ENCODE assay signal across 8 mouse cellular contexts in genomic region chr16:32643661-32644061, GRCm38 (mm10). TPM values are rescaled to one million over a fixed set of nuclear protein-coding genes. Genes with fewer than 3 reads are reported as not detected.
A peak's percentile ranks its signal among the peaks of the same experiment; 100 is the strongest.
DNase-seq lines count a peak whose midpoint lies in the region; ATAC-seq and TF ChIP-seq lines count a peak whose summit lies in the region.

Tnk2 (plus strand) TSS chr16:32643874.

- no peaks in the 10 kb centered on the region for H3K27me3 ChIP-seq in C2C12 (ENCODE audit: control insufficient read depth, insufficient read depth, insufficient read length)
- H3K27me3 ChIP-seq in embryonic facial prominence, embryonic 15.5 days = no peaks in the 10 kb centered on the region
- 0 out of 2 replicates have a peak, but pooled peaks cover 4% of the 10 kb centered on the region for H3K27me3 ChIP-seq in heart, embryonic 10.5 days (ENCODE audit: insufficient read depth, poor library complexity, severe bottlenecking)
- H3K27me3 ChIP-seq in kidney, embryonic 15.5 days = no peaks in the 10 kb centered on the region
- H3K27me3 ChIP-seq in myocyte (ENCODE audit: control insufficient read depth, insufficient read depth, insufficient read length) = no peaks in the 10 kb centered on the region
- no peaks in the 10 kb centered on the region for H3K27me3 ChIP-seq in stomach, embryonic 14.5 days (ENCODE audit: control insufficient read depth, insufficient read depth, low read length)

- H3K4me3 ChIP-seq in C2C12 (ENCODE audit: insufficient read depth, poor library complexity, severe bottlenecking) (peak within 1 kb of the TSS; percentile 63), myocyte (peak within 1 kb of the TSS; percentile 25)
- H3K4me3 ChIP-seq in bone marrow macrophage, adult 2 months (ENCODE audit: insufficient read depth, low read length) = peak within 1 kb of the TSS; percentile 70
- H3K4me3 ChIP-seq in embryonic facial prominence, embryonic 15.5 days (replicated peaks) = peak within 1 kb of the TSS; percentile 70
- peak within 1 kb of the TSS; percentile 96 for H3K4me3 ChIP-seq in heart, embryonic 10.5 days
- H3K4me3 ChIP-seq in kidney, embryonic 15.5 days (replicated peaks) = peak within 1 kb of the TSS; percentile 94
- peak within 1 kb of the TSS; percentile 89 for H3K4me3 ChIP-seq in stomach, embryonic 14.5 days (ENCODE audit: low read depth, low read length)

- TF ChIP-seq POLR2A in bone marrow macrophage, adult 2 months (IDR thresholded peaks at IDR 0.05; ENCODE audit: borderline replicate concordance, low read depth, low read length) = no peak; the same call in 1 of the 2 replicates
- TF ChIP-seq POLR2A in myocyte (IDR thresholded peaks at IDR 0.05; ENCODE audit: insufficient read length, low read depth) = peak; percentile 74

- H3K79me2 ChIP-seq in C2C12 (ENCODE audit: control insufficient read depth, insufficient read depth) (peaks cover 47% of the 10 kb centered on the region), myocyte (ENCODE audit: control insufficient read depth, insufficient read depth) (peaks cover 28% of the 10 kb centered on the region)

- H3K27ac ChIP-seq in bone marrow macrophage, adult 2 months (ENCODE audit: insufficient read depth, low read depth, low read length) = no peak within 1 kb of the TSS
- H3K27ac ChIP-seq in embryonic facial prominence, embryonic 15.5 days (replicated peaks) = peak within 1 kb of the TSS; percentile 84
- peak within 1 kb of the TSS; percentile 92 for H3K27ac ChIP-seq in heart, embryonic 10.5 days
- peak within 1 kb of the TSS; percentile 83 for H3K27ac ChIP-seq in kidney, embryonic 15.5 days
- H3K27ac ChIP-seq in stomach, embryonic 14.5 days (ENCODE audit: low read length) = peak within 1 kb of the TSS; percentile 89

- H3K36me3 ChIP-seq in C2C12 (ENCODE audit: control insufficient read depth, insufficient read depth) = peaks cover 5% of the 10 kb centered on the region
- no peaks in the 10 kb centered on the region for H3K36me3 ChIP-seq in embryonic facial prominence, embryonic 15.5 days
- H3K36me3 ChIP-seq in heart, embryonic 10.5 days = no peaks in the 10 kb centered on the region
- no peaks in the 10 kb centered on the region for H3K36me3 ChIP-seq in kidney, embryonic 15.5 days
- no peaks in the 10 kb centered on the region for H3K36me3 ChIP-seq in myocyte (ENCODE audit: control insufficient read depth, insufficient read depth)
- H3K36me3 ChIP-seq in stomach, embryonic 14.5 days (ENCODE audit: control insufficient read depth, insufficient read depth, low read length) = no peaks in the 10 kb centered on the region

- H3K9me3 ChIP-seq in embryonic facial prominence, embryonic 15.5 days (replicated peaks) = no peaks in the 10 kb centered on the region
- H3K9me3 ChIP-seq in heart, embryonic 10.5 days = no peaks in the 10 kb centered on the region
- no peaks in the 10 kb centered on the region for H3K9me3 ChIP-seq in kidney, embryonic 15.5 days (replicated peaks)
- H3K9me3 ChIP-seq in stomach, embryonic 14.5 days (ENCODE audit: control insufficient read depth, low read depth, low read length) = no peaks in the 10 kb centered on the region

- H3ac ChIP-seq in C2C12 (ENCODE audit: control insufficient read depth, insufficient read length, low read depth) (peak within 1 kb of the TSS; percentile 90), myocyte (ENCODE audit: control insufficient read depth, insufficient read length) (peak within 1 kb of the TSS; percentile 86)

- peak; percentile 90 for ATAC-seq in embryonic facial prominence, embryonic 15.5 days (ENCODE audit: insufficient number of reproducible peaks, low FRiP score, low TSS enrichment, low read depth)
- peak; percentile 91 for ATAC-seq in kidney, embryonic 15.5 days (replicated peaks; ENCODE audit: low FRiP score)
- ATAC-seq in stomach, embryonic 14.5 days (ENCODE audit: insufficient number of reproducible peaks, insufficient read depth, low FRiP score, low read depth) = peak; percentile 91

- H3K9ac ChIP-seq in embryonic facial prominence, embryonic 15.5 days = peak within 1 kb of the TSS; percentile 64
- peak within 1 kb of the TSS; percentile 89 for H3K9ac ChIP-seq in kidney, embryonic 15.5 days
- H3K9ac ChIP-seq in stomach, embryonic 14.5 days (replicated peaks; ENCODE audit: low read depth, low read length) = peak within 1 kb of the TSS; percentile 80

- DNase-seq in heart, embryonic 10.5 days (ENCODE audit: low spot score) = peak; percentile 93
- peak; percentile 92 for DNase-seq in liver

- H3K79me3 ChIP-seq in C2C12 (ENCODE audit: low read depth) = peaks cover 34% of the 10 kb centered on the region

- peaks cover 5% of the 10 kb centered on the region; the same call in 1 of the 2 replicates for H3K4me1 ChIP-seq in bone marrow macrophage, adult 2 months (ENCODE audit: control insufficient read depth, insufficient read depth, low read length)
- H3K4me1 ChIP-seq in embryonic facial prominence, embryonic 15.5 days = peaks cover 39% of the 10 kb centered on the region
- peaks cover 31% of the 10 kb centered on the region for H3K4me1 ChIP-seq in heart, embryonic 10.5 days
- peaks cover 43% of the 10 kb centered on the region for H3K4me1 ChIP-seq in kidney, embryonic 15.5 days
- H3K4me1 ChIP-seq in stomach, embryonic 14.5 days (ENCODE audit: control insufficient read depth, insufficient read depth, low read length) = peaks cover 17% of the 10 kb centered on the region

- TF ChIP-seq CTCF in C2C12 (IDR thresholded peaks at IDR 0.05; ENCODE audit: control insufficient read depth, insufficient read depth, insufficient read length) = peak; percentile 14
- TF ChIP-seq CTCF in bone marrow macrophage, adult 2 months (IDR thresholded peaks at IDR 0.05; ENCODE audit: low read depth, low read length) = no peak

- WGBS in embryonic facial prominence, embryonic 15.5 days = under 1% methylated on average over 34 of the region's 40 CpGs
- WGBS in heart, embryonic 10.5 days = 2% methylated on average over 40 of the region's 40 CpGs
- 0% methylated on average over 15 of the region's 40 CpGs for WGBS in kidney, embryonic 15.5 days
- under 1% methylated on average over 36 of the region's 40 CpGs for WGBS in stomach, embryonic 14.5 days

- peak within 1 kb of the TSS; percentile 77 for H3K4me2 ChIP-seq in embryonic facial prominence, embryonic 15.5 days (replicated peaks)
- H3K4me2 ChIP-seq in kidney, embryonic 15.5 days = peak within 1 kb of the TSS; percentile 93
- H3K4me2 ChIP-seq in myocyte (ENCODE audit: low read depth) = peak within 1 kb of the TSS; percentile 79
- peak within 1 kb of the TSS; percentile 84 for H3K4me2 ChIP-seq in stomach, embryonic 14.5 days (replicated peaks; ENCODE audit: low read depth, low read length)

TF ChIP-seq in C2C12, 6 proteins besides CTCF, POLR2A, EP300 and RAD21:
- TF ChIP-seq MYOG (IDR thresholded peaks at IDR 0.05; ENCODE audit: control insufficient read depth, extremely low read depth, insufficient read length) (no peak), FOSL1 (IDR thresholded peaks at IDR 0.05; ENCODE audit: insufficient read depth, low read length, poor library complexity, severe bottlenecking) (no peak)

TF ChIP-seq in myocyte, 11 proteins besides CTCF, POLR2A, EP300 and RAD21:
- peak in 2 of 3 experiments; percentile 37 to 70 for TF ChIP-seq MYOD1 (IDR thresholded peaks at IDR 0.05; ENCODE audit: control insufficient read depth in 1 of 3, insufficient read length in 2 of 3, low read depth in 2 of 3)
- TF ChIP-seq MYOG (IDR thresholded peaks at IDR 0.05; ENCODE audit: control insufficient read depth in 1 of 3, insufficient read depth in 1 of 3, insufficient read length in 2 of 3, low read depth in 2 of 3) = peak in 2 of 3 experiments; percentile 5 to 40
- TF ChIP-seq MAX (IDR thresholded peaks at IDR 0.05; ENCODE audit: low read depth) = no peak
- TF ChIP-seq TCF12 (IDR thresholded peaks at IDR 0.05; ENCODE audit: insufficient read depth, poor library complexity, severe bottlenecking) = no peak
- peak; percentile 39 for TF ChIP-seq POLR2AphosphoS2 (IDR thresholded peaks at IDR 0.05; ENCODE audit: insufficient read length, low read depth)

RNA-seq across cellular contexts. Expression of gene Tnk2, which starts in this region (rescaled TPM):
- polyA plus RNA-seq in C2C12 (2012; fragmentation: generic; extraction: Trizol) (78.4 TPM), myocyte (2012; fragmentation: generic; extraction: Trizol) (35.0 TPM)
- polyA plus RNA-seq in bone marrow macrophage, adult 2 months (2012; ENCODE audit: insufficient read depth, insufficient read length, missing spikeins) = 3.5 and 6.8 TPM in 2 replicates
- polyA plus RNA-seq in embryonic facial prominence, embryonic 15.5 days (2015; fragmentation: Nextera tagmentation; extraction: Ambion mirVana) = 16.3 and 19.3 TPM in 2 replicates
- polyA plus RNA-seq in heart, embryonic 10.5 days (2016; fragmentation: Nextera tagmentation; extraction: Ambion mirVana) = 6.5 and 9.2 TPM in 2 replicates
- 9.3 and 12.4 TPM in 2 replicates for polyA plus RNA-seq in kidney, embryonic 15.5 days (2015; fragmentation: Nextera tagmentation; extraction: Ambion mirVana)
- 13.1 and 17.1 TPM in 2 replicates for polyA plus RNA-seq in stomach, embryonic 14.5 days (2014; fragmentation: Nextera tagmentation; extraction: Ambion mirVana)

Comparison
In these comparisons a context has a peak if more than half of its experiments do, and no peak if none do; other contexts are left out.
1. H3K4me3 ChIP-seq: peak in every context shown above with its lines; median percentile 96 in heart, embryonic 10.5 days; 94 in kidney, embryonic 15.5 days; 89 in stomach, embryonic 14.5 days; 70 in bone marrow macrophage, adult 2 months; 70 in embryonic facial prominence, embryonic 15.5 days; 63 in C2C12; 25 in myocyte.